Mouse (Mus musculus): ENCODE measurements around the gene Wdr59. TPM values are rescaled to one million over a fixed set of nuclear protein-coding genes. Genes with fewer than 3 reads are reported as not detected.
"Not testable (repeated sequence)": the region's sequence is repeated elsewhere in the genome, so short reads cannot be mapped to it uniquely, and the experiment has no call there.

The Wdr59 gene
- polyA plus RNA-seq, 1 experiment from 2014 or later = 4.2 TPM

- H3K27ac ChIP-seq (replicated peaks) = no peak overlapping the region
- DNase-seq (ENCODE audit: low spot score) = no peak
- H3K4me3 ChIP-seq = no peak overlapping the region
- WGBS = 75% methylated on average over 4 of the region's 4 CpGs
- H3K4me1 ChIP-seq = no peaks in the 10 kb centered on the region
- no peaks in the 10 kb centered on the region for H3K27me3 ChIP-seq (ENCODE audit: low read depth, poor library complexity, severe bottlenecking)
- H3K36me3 ChIP-seq = no peaks in the 10 kb centered on the region
- H3K9me3 ChIP-seq (replicated peaks) = no peaks in the 10 kb centered on the region
These were observed 11.5 kb downstream of the Wdr59 start for GRCm38 (mm10) chr8:111510401-111510800.

GRCm38 (mm10) chr8:111509278-111509677, 12.6 kb downstream of the Wdr59 start:
- Histone ChIP-seq H3K27me3 (ENCODE audit: low read depth, poor library complexity, severe bottlenecking) (no peaks in the 10 kb centered on the region), H3K4me3 (no peak overlapping the region), H3K4me1 (no peaks in the 10 kb centered on the region), H3K9me3 (replicated peaks) (no peaks in the 10 kb centered on the region), H3K36me3 (peaks cover 1% of the 10 kb centered on the region), H3K27ac (replicated peaks) (no peak overlapping the region)
- 88% methylated on average over 11 of the region's 11 CpGs for WGBS
- no peak for DNase-seq (ENCODE audit: low spot score)

- Histone ChIP-seq H3K9me3 (replicated peaks) (no peaks in the 10 kb centered on the region), H3K27me3 (ENCODE audit: low read depth, poor library complexity, severe bottlenecking) (no peaks in the 10 kb centered on the region), H3K36me3 (peaks cover 6% of the 10 kb centered on the region), H3K4me1 (no peaks in the 10 kb centered on the region), H3K27ac (replicated peaks) (no peak overlapping the region), H3K4me3 (no peak overlapping the region)
- DNase-seq (ENCODE audit: low spot score) = no peak
- WGBS = 72% methylated on average over 2 of the region's 2 CpGs
These were observed 13.3 kb downstream of the Wdr59 start for GRCm38 (mm10) chr8:111508566-111508965.

- H3K9me3 ChIP-seq (replicated peaks) = no peaks in the 10 kb centered on the region
- no peak overlapping the region for H3K4me3 ChIP-seq
- no peak for DNase-seq (ENCODE audit: low spot score)
- 75% methylated on average over 11 of the region's 11 CpGs for WGBS
- peaks cover 36% of the 10 kb centered on the region for H3K36me3 ChIP-seq
- H3K27ac ChIP-seq (replicated peaks) = no peak overlapping the region
- H3K27me3 ChIP-seq (ENCODE audit: low read depth, poor library complexity, severe bottlenecking) = no peaks in the 10 kb centered on the region
- H3K4me1 ChIP-seq = 0 out of 2 replicates have a peak, but pooled peaks cover 4% of the 10 kb centered on the region
These were observed 20.0 kb downstream of the Wdr59 start for GRCm38 (mm10) chr8:111501724-111502464.

GRCm38 (mm10) chr8:111498249-111498648, 23.6 kb downstream of the Wdr59 start:
- H3K27ac ChIP-seq (replicated peaks); H3K9me3 ChIP-seq (replicated peaks); DNase-seq (ENCODE audit: low spot score); H3K4me3 ChIP-seq; H3K4me1 ChIP-seq; H3K27me3 ChIP-seq (ENCODE audit: low read depth, poor library complexity, severe bottlenecking): not testable (repeated sequence)
- H3K36me3 ChIP-seq = peaks cover 43% of the 10 kb centered on the region
- WGBS = 86% methylated on average over 6 of the region's 6 CpGs

- Histone ChIP-seq H3K4me1 (no peaks in the 10 kb centered on the region), H3K27ac (replicated peaks) (no peak overlapping the region), H3K9me3 (replicated peaks) (no peaks in the 10 kb centered on the region), H3K36me3 (peaks cover 42% of the 10 kb centered on the region), H3K4me3 (no peak overlapping the region), H3K27me3 (ENCODE audit: low read depth, poor library complexity, severe bottlenecking) (no peaks in the 10 kb centered on the region)
- 86% methylated on average over 7 of the region's 7 CpGs for WGBS
- no peak for DNase-seq (ENCODE audit: low spot score)
These were observed 25.6 kb downstream of the Wdr59 start for GRCm38 (mm10) chr8:111496326-111496725.

- no peaks in the 10 kb centered on the region for H3K4me1 ChIP-seq
- H3K36me3 ChIP-seq = peaks cover 23% of the 10 kb centered on the region; the same call in 1 of the 2 replicates
- no peak overlapping the region for H3K27ac ChIP-seq (replicated peaks)
- 96% methylated on average over 3 of the region's 3 CpGs for WGBS
- no peak overlapping the region for H3K4me3 ChIP-seq
- H3K27me3 ChIP-seq (ENCODE audit: low read depth, poor library complexity, severe bottlenecking) = no peaks in the 10 kb centered on the region
- no peaks in the 10 kb centered on the region for H3K9me3 ChIP-seq (replicated peaks)
- no peak for DNase-seq (ENCODE audit: low spot score)
These were observed 28.7 kb downstream of the Wdr59 start for GRCm38 (mm10) chr8:111493176-111493575.

- H3K27me3 ChIP-seq (ENCODE audit: low read depth, poor library complexity, severe bottlenecking) = no peaks in the 10 kb centered on the region
- no peaks in the 10 kb centered on the region for H3K4me1 ChIP-seq
- no peak overlapping the region for H3K27ac ChIP-seq (replicated peaks)
- H3K36me3 ChIP-seq = peaks cover 17% of the 10 kb centered on the region; the same call in 1 of the 2 replicates
- DNase-seq (ENCODE audit: low spot score) = no peak
- H3K4me3 ChIP-seq = no peak overlapping the region
- H3K9me3 ChIP-seq (replicated peaks) = no peaks in the 10 kb centered on the region
- 90% methylated on average over 9 of the region's 9 CpGs for WGBS
These were observed 29.4 kb downstream of the Wdr59 start for GRCm38 (mm10) chr8:111492508-111492907.

GRCm38 (mm10) chr8:111491191-111491590, 30.7 kb downstream of the Wdr59 start:
- H3K27me3 ChIP-seq (ENCODE audit: low read depth, poor library complexity, severe bottlenecking) = no peaks in the 10 kb centered on the region
- no peaks in the 10 kb centered on the region for H3K4me1 ChIP-seq
- H3K4me3 ChIP-seq = no peak overlapping the region
- H3K9me3 ChIP-seq (replicated peaks) = no peaks in the 10 kb centered on the region
- peaks cover 15% of the 10 kb centered on the region for H3K36me3 ChIP-seq
- 89% methylated on average over 7 of the region's 7 CpGs for WGBS
- DNase-seq (ENCODE audit: low spot score) = no peak
- H3K27ac ChIP-seq (replicated peaks) = no peak overlapping the region

GRCm38 (mm10) chr8:111490034-111490591, 31.8 kb downstream of the Wdr59 start:
- Histone ChIP-seq H3K4me1 (no peaks in the 10 kb centered on the region), H3K27me3 (ENCODE audit: low read depth, poor library complexity, severe bottlenecking) (no peaks in the 10 kb centered on the region), H3K4me3 (no peak overlapping the region), H3K36me3 (peaks cover 16% of the 10 kb centered on the region), H3K27ac (replicated peaks) (no peak overlapping the region), H3K9me3 (replicated peaks) (no peaks in the 10 kb centered on the region)
- DNase-seq (ENCODE audit: low spot score) = no peak
- 92% methylated on average over 10 of the region's 10 CpGs for WGBS

GRCm38 (mm10) chr8:111480691-111481090, 41.2 kb downstream of the Wdr59 start:
- 95% methylated on average over 8 of the region's 8 CpGs for WGBS
- Histone ChIP-seq H3K4me1 (no peaks in the 10 kb centered on the region), H3K27ac (replicated peaks) (no peak overlapping the region), H3K27me3 (ENCODE audit: low read depth, poor library complexity, severe bottlenecking) (no peaks in the 10 kb centered on the region), H3K9me3 (replicated peaks) (no peaks in the 10 kb centered on the region; the same call in 1 of the 2 replicates), H3K4me3 (no peak overlapping the region), H3K36me3 (peaks cover 67% of the 10 kb centered on the region)
- DNase-seq (ENCODE audit: low spot score) = no peak

GRCm38 (mm10) chr8:111477761-111478465, 44.0 kb downstream of the Wdr59 start:
- DNase-seq (ENCODE audit: low spot score) = no peak
- Histone ChIP-seq H3K4me1 (no peaks in the 10 kb centered on the region), H3K27ac (replicated peaks) (no peak overlapping the region), H3K4me3 (no peak overlapping the region), H3K9me3 (replicated peaks) (no peaks in the 10 kb centered on the region; the same call in 1 of the 2 replicates), H3K36me3 (peaks cover 51% of the 10 kb centered on the region), H3K27me3 (ENCODE audit: low read depth, poor library complexity, severe bottlenecking) (no peaks in the 10 kb centered on the region)
- WGBS = 86% methylated on average over 5 of the region's 5 CpGs

Measured in midbrain, embryonic 10.5 days (tissue).